Mouse (Mus musculus) stomach, embryonic 16.5 days (tissue): Measurements from ENCODE around the gene Atp2a3. TPM values are rescaled to one million over a fixed set of nuclear protein-coding genes. Genes with fewer than 3 reads are reported as not detected.

ENCODE experiments used
- ATAC-seq: fragments of 200-750 bp; cut with Nextera tagmentation; 2 replicates; pipeline ENCODE4 v1.8.0; 2017; ENCODE audit warnings: moderate number of reproducible peaks, moderate TSS enrichment; ENCODE audit not compliant: insufficient read depth, low FRiP score
- H3K27ac ChIP-seq: fragments of 300-500 bp; sonication (generic); 2 replicates; pipeline ENCODE4 v1.5.1; 2014; ENCODE audit warnings: low read length
- H3K27me3 ChIP-seq: fragments of 300-500 bp; sonication (generic); 2 replicates; pipeline ENCODE4 v1.6.1; 2014; ENCODE audit warnings: low read length, control low read depth, mixed read lengths; ENCODE audit not compliant: control insufficient read depth, insufficient read depth
- H3K36me3 ChIP-seq: fragments of 300-500 bp; sonication (generic); 2 replicates; pipeline ENCODE4 v1.6.1; 2014; ENCODE audit warnings: low read length; ENCODE audit not compliant: control insufficient read depth, insufficient read depth
- H3K4me1 ChIP-seq: fragments of 300-500 bp; sonication (generic); 2 replicates; pipeline ENCODE4 v1.6.1; 2014; ENCODE audit warnings: low read length, control low read depth, mixed read lengths; ENCODE audit not compliant: control insufficient read depth, insufficient read depth
- H3K4me2 ChIP-seq: fragments of 300-500 bp; sonication (generic); 2 replicates; pipeline ENCODE4 v1.6.1; 2014; ENCODE audit warnings: low read depth, low read length, mixed read lengths
- H3K4me3 ChIP-seq: fragments of 300-500 bp; sonication (generic); replicated peaks from 2 replicates; pipeline ENCODE4 v1.5.1; 2014; ENCODE audit warnings: mild to moderate bottlenecking, low read length
- H3K9ac ChIP-seq: fragments of 300-500 bp; sonication (generic); 2 replicates; pipeline ENCODE4 v1.6.1; 2014; ENCODE audit warnings: low read length
- H3K9me3 ChIP-seq: fragments of 300-500 bp; sonication (generic); replicated peaks from 2 replicates; pipeline ENCODE4 v1.6.1; 2016; ENCODE audit warnings: low read length, control low read depth; ENCODE audit not compliant: control insufficient read depth
- WGBS: fragments of 180-500 bp; shearing (Covaris S2); extraction: QIAGEN DNeasy Blood & Tissue Kit; methylation state at CpG from one replicate; pipeline ENCODE4 v1.1.7; 2014; 5-methylcytosine and 5-hydroxymethylcytosine counted together
- microRNA-seq: library from miRNA; unstranded; fragments of <30 nt; microRNA quantifications from one replicate; pipeline ENCODE4, GENCODE M21; 2016
- polyA plus RNA-seq: library from polyadenylated mRNA; unstranded; fragments of >200 nt; fragmentation: Nextera tagmentation; extraction: Ambion mirVana; gene quantifications from 2 replicates; pipeline ENCODE4 v1.2.1, GENCODE M21; 2015

Gene Atp2a3
- polyA plus RNA-seq, 1 experiment from 2014 or later = 23.9 TPM

DNA sequence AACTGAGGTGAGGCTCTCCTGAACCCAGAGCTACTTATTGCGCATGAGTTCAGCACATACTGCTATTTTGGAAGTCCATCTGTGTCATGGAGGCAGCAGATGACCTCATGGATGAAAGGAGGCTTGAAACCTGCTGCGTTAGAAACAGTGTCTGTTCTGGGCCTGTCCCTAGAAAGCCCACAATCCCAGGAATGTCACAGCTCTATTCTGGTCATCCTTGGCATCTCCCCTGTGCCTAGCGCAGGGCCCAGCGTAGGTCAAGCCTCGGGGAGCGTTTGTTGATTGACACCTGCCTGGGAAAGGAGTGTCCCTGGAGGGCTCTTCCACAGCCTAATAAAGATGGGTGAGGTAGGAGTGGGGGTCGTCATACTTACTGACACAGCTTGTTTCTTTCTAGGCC is 75.1 kb downstream of the Atp2a3 start:
- H3K9ac ChIP-seq = no peak overlapping the region
- no peak overlapping the region for H3K27ac ChIP-seq
- ATAC-seq = no peak
- H3K9me3 ChIP-seq = no peaks in the 10 kb centered on the region
- no peak overlapping the region for H3K4me2 ChIP-seq
- 83% methylated on average over 7 of the region's 7 CpGs for WGBS
- no peaks in the 10 kb centered on the region for H3K27me3 ChIP-seq
- no peaks in the 10 kb centered on the region; the same call in 1 of the 2 replicates for H3K36me3 ChIP-seq
- H3K4me3 ChIP-seq = no peak overlapping the region
- peaks cover 6% of the 10 kb centered on the region for H3K4me1 ChIP-seq

DNA sequence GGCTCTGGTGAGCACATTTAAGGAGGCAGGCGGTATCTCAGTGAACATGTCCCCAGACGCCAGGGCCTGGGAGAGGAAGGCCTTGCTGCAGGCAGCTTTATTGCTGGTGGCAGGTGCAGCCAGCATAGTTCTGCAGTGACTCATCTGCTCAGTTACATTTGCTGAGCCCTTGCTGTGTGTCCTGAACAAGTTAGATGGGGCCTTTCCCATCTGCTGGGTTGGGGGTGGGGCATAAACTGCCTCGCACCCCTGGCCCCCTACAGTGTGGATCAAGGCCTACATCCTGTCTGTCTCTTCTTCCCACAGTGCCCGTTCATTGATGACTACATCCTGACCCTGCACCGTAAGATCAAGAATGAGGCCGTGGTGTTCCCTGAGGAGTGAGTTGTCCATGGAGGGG is 75.9 kb downstream of the Atp2a3 start:
- Histone ChIP-seq H3K4me3 (no peak overlapping the region), H3K9ac (no peak overlapping the region), H3K9me3 (no peaks in the 10 kb centered on the region), H3K36me3 (no peaks in the 10 kb centered on the region; the same call in 1 of the 2 replicates), H3K27ac (no peak overlapping the region), H3K4me2 (no peak overlapping the region), H3K4me1 (no peaks in the 10 kb centered on the region), H3K27me3 (no peaks in the 10 kb centered on the region)
- WGBS = 64% methylated on average over 6 of the region's 6 CpGs
- no peak for ATAC-seq

DNA sequence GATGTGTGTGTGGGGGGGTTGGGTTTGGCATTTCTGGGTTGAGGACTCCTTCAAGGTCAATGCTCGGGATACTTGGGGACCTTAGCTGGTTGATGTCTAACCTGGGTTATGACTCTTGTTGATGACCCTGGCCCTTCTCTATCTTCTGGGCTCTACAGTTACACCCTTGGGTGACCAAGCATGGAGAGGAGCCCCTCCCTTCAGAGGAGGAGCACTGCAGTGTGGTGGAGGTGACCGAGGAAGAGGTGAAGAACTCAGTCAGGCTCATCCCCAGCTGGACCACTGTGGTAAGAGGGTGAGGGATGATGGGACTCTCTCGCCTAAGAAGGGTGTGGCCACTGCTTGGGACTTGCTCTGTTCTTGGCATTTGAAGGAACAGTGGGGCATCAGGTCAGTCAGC is 76.7 kb downstream of the Atp2a3 start:
- ATAC-seq = no peak
- no peak overlapping the region for H3K4me3 ChIP-seq
- H3K9ac ChIP-seq = no peak overlapping the region
- no peaks in the 10 kb centered on the region; the same call in 1 of the 2 replicates for H3K36me3 ChIP-seq
- H3K4me2 ChIP-seq = no peak overlapping the region
- no peak overlapping the region for H3K27ac ChIP-seq
- H3K27me3 ChIP-seq = no peaks in the 10 kb centered on the region
- no peaks in the 10 kb centered on the region for H3K9me3 ChIP-seq
- WGBS = 89% methylated on average over 3 of the region's 3 CpGs
- no peaks in the 10 kb centered on the region for H3K4me1 ChIP-seq

DNA sequence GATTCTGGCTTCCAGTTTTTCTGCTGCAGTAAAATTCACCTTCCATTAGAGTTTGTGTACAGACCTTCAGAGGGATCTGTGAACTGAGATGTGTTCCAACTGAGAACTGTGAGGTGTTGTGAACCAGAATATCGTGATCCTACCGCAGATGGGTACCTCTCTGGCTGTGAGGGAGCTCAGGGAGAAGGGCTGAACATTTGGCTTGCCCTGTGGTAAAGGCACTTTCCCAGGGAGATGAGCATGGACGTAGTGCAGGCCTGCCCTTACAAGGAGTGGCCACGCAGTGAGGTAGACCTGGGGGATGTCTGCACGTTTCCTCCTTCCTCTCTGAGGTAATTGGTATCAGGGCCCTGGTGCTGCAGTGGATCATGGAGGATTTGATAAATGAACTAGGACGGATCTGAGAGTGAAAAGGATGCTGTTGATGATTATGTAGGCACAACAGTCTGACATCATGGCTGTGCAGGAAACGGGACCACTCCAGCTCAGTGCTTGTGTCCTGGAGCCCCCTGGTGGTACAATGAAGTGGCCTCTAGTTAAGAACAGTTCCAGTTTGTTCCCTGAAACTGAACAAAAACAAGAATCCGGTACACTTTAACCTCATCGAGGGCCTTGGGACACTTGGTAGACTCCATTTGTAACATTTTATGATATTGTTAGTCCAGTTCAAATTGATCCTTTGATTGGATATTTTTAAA is 78.3 kb downstream of the Atp2a3 start:
- Histone ChIP-seq H3K27me3 (no peaks in the 10 kb centered on the region), H3K4me3 (no peak overlapping the region), H3K27ac (no peak overlapping the region; the same call in 1 of the 2 replicates), H3K9ac (no peak overlapping the region), H3K9me3 (no peaks in the 10 kb centered on the region), H3K4me1 (no peaks in the 10 kb centered on the region), H3K36me3 (no peaks in the 10 kb centered on the region; the same call in 1 of the 2 replicates), H3K4me2 (no peak overlapping the region)
- 56% methylated on average over 9 of the region's 9 CpGs for WGBS
- peak; percentile 63; the same call in 1 of the 2 replicates for ATAC-seq

Small RNAs within 50 kb of the gene (microRNA-seq; reads per million reads assigned to microRNA genes)
- not detected for gene Gm44467

Other genes starting within 250 kb of the Atp2a3 start
- gene Cyb5d2, start 165.0 kb upstream of the Atp2a3 start, polyA plus RNA-seq = 5.1 and 6.5 TPM in 2 replicates
- gene Zzef1, start 164.9 kb upstream of the Atp2a3 start, polyA plus RNA-seq = 8.7 and 9.5 TPM in 2 replicates
- gene P2rx1, start 37.9 kb downstream of the Atp2a3 start, polyA plus RNA-seq = 25.4 and 30.6 TPM in 2 replicates
- gene Camkk1, start 57.8 kb downstream of the Atp2a3 start, polyA plus RNA-seq = 13.9 and 15.5 TPM in 2 replicates
- 10.8 and 11.1 TPM in 2 replicates for gene Ncbp3, start 86.6 kb downstream of the Atp2a3 start, polyA plus RNA-seq
- 0.31 and 0.36 TPM in 2 replicates for gene Itgae, start 129.4 kb downstream of the Atp2a3 start, polyA plus RNA-seq
- 11.9 and 12.5 TPM in 2 replicates for gene Haspin, start 177.1 kb downstream of the Atp2a3 start, polyA plus RNA-seq
- 0.36 and 0.65 TPM in 2 replicates for gene P2rx5, start 199.3 kb downstream of the Atp2a3 start, polyA plus RNA-seq
- 94.1 and 101 TPM in 2 replicates for gene Emc6, start 215.9 kb downstream of the Atp2a3 start, polyA plus RNA-seq
- 214 and 230 TPM in 2 replicates for gene Tax1bp3, start 215.9 kb downstream of the Atp2a3 start, polyA plus RNA-seq
- gene Ctns, start 237.9 kb downstream of the Atp2a3 start, polyA plus RNA-seq = 18.3 and 19.6 TPM in 2 replicates
- 3.3 and 4.0 TPM in 2 replicates for gene Shpk, start 238.3 kb downstream of the Atp2a3 start, polyA plus RNA-seq